Mouse (Mus musculus): Measurements from ENCODE around the gene Pxn. TPM values are rescaled to one million over a fixed set of nuclear protein-coding genes. Genes with fewer than 3 reads are reported as not detected.

Gene Pxn
- polyA plus RNA-seq, 1 experiment = 120 TPM

GRCm38 (mm10) chr5:115469791-115470190 is 36.7 kb upstream of the Pxn start:
- Histone ChIP-seq H3ac (ENCODE audit: control insufficient read depth, insufficient read length) (no peak overlapping the region), H3K27me3 (ENCODE audit: control insufficient read depth, insufficient read depth, insufficient read length) (no peaks in the 10 kb centered on the region), H3K4me3 (no peak overlapping the region), H3K36me3 (ENCODE audit: control insufficient read depth, insufficient read depth) (no peaks in the 10 kb centered on the region), H3K79me2 (ENCODE audit: control insufficient read depth, insufficient read depth) (no peaks in the 10 kb centered on the region), H3K4me2 (ENCODE audit: low read depth) (no peak overlapping the region)
- TF ChIP-seq POLR2AphosphoS2 (IDR thresholded peaks at IDR 0.05; ENCODE audit: insufficient read length, low read depth) (no peak), TCF3 (IDR thresholded peaks at IDR 0.05; ENCODE audit: insufficient read length, low read depth) (no peak), MYOG (IDR thresholded peaks at IDR 0.05; ENCODE audit: control insufficient read depth in 1 of 3, insufficient read depth in 1 of 3, insufficient read length in 2 of 3, low read depth in 2 of 3) (no peak), USF1 (IDR thresholded peaks at IDR 0.05; ENCODE audit: low read depth) (no peak), MAX (IDR thresholded peaks at IDR 0.05; ENCODE audit: low read depth) (no peak), MYOD1 (IDR thresholded peaks at IDR 0.05; ENCODE audit: control insufficient read depth in 1 of 3, insufficient read length in 2 of 3, low read depth in 2 of 3) (no peak), REST (IDR thresholded peaks at IDR 0.05; ENCODE audit: insufficient read depth, insufficient read length) (no peak), TCF12 (IDR thresholded peaks at IDR 0.05; ENCODE audit: insufficient read depth, poor library complexity, severe bottlenecking) (no peak), SRF (IDR thresholded peaks at IDR 0.05; ENCODE audit: control insufficient read depth, insufficient read length, low read depth) (no peak), E2F4 (IDR thresholded peaks at IDR 0.05; ENCODE audit: insufficient read depth) (no peak), POLR2A (IDR thresholded peaks at IDR 0.05; ENCODE audit: insufficient read length, low read depth) (no peak), CEBPB (IDR thresholded peaks at IDR 0.05; ENCODE audit: insufficient read depth, poor library complexity, severe bottlenecking) (no peak)

DNA sequence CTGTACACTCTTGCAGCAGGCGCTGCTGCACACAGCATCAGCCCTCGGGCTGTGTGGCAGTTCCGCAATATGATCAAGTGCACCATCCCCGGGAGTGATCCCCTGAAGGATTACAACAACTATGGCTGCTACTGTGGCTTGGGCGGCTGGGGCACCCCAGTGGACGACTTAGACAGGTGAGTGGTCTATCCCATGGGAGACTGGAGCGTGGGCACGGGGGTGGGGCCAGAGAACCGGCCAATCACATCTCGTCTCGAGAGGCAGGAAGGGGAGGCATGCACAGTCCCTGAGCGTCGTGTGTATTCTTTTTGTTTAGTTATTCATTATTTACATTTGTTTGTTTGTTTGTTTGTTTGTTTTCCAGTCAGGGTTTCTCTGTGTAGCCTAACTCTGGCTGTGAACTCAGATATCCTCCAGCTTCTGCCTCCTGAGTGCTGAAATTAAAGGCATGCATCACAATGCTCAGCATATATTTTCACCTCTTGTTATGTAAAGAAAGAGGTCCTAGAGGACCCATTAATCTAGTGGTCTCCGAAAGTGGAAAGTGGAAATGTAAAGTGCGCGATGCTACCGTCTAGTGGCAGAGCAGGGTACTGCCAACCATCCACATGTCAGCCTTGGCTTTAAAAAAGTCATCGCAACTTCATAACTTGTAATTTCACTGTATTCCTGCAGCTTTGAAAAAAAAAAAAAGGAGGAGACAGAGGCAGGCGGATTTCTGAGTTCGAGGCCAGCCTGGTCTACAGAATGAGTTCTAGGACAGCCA is 35.5 kb upstream of the Pxn start:
- Histone ChIP-seq H3K4me3 (no peak overlapping the region), H3K36me3 (ENCODE audit: control insufficient read depth, insufficient read depth) (no peaks in the 10 kb centered on the region), H3ac (ENCODE audit: control insufficient read depth, insufficient read length) (no peak overlapping the region), H3K27me3 (ENCODE audit: control insufficient read depth, insufficient read depth, insufficient read length) (no peaks in the 10 kb centered on the region), H3K79me2 (ENCODE audit: control insufficient read depth, insufficient read depth) (no peaks in the 10 kb centered on the region), H3K4me2 (ENCODE audit: low read depth) (no peak overlapping the region)
- TF ChIP-seq TCF3 (IDR thresholded peaks at IDR 0.05; ENCODE audit: insufficient read length, low read depth) (no peak), MYOD1 (IDR thresholded peaks at IDR 0.05; ENCODE audit: control insufficient read depth in 1 of 3, insufficient read length in 2 of 3, low read depth in 2 of 3) (no peak), POLR2AphosphoS2 (IDR thresholded peaks at IDR 0.05; ENCODE audit: insufficient read length, low read depth) (no peak), USF1 (IDR thresholded peaks at IDR 0.05; ENCODE audit: low read depth) (no peak), POLR2A (IDR thresholded peaks at IDR 0.05; ENCODE audit: insufficient read length, low read depth) (no peak), MAX (IDR thresholded peaks at IDR 0.05; ENCODE audit: low read depth) (no peak), E2F4 (IDR thresholded peaks at IDR 0.05; ENCODE audit: insufficient read depth) (no peak)

DNA sequence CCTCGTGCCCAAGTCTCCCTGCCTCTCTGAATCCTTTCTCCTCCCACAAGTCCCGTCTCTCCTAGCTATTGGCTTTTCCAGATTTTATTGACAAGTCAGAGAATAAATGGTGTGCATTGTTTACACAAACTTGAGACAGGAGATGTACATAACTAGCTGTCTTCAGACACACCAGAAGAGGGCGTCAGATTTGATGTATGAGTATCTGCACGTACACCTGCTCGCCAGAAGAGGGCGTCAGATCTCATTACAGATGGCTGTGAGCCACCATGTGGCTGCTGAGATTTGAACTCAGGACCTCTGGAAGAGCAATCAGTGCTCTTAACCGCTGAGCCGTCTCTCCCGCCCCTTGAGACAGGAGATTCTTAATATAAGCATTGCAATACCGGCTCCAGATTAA is 33.3 kb upstream of the Pxn start:
- TF ChIP-seq REST (IDR thresholded peaks at IDR 0.05; ENCODE audit: insufficient read depth, insufficient read length) (no peak), CEBPB (IDR thresholded peaks at IDR 0.05; ENCODE audit: insufficient read depth, poor library complexity, severe bottlenecking) (no peak), MYOD1 (IDR thresholded peaks at IDR 0.05; ENCODE audit: control insufficient read depth in 1 of 3, insufficient read length in 2 of 3, low read depth in 2 of 3) (no peak), SRF (IDR thresholded peaks at IDR 0.05; ENCODE audit: control insufficient read depth, insufficient read length, low read depth) (no peak), E2F4 (IDR thresholded peaks at IDR 0.05; ENCODE audit: insufficient read depth) (no peak), POLR2AphosphoS2 (IDR thresholded peaks at IDR 0.05; ENCODE audit: insufficient read length, low read depth) (no peak), TCF3 (IDR thresholded peaks at IDR 0.05; ENCODE audit: insufficient read length, low read depth) (no peak), POLR2A (IDR thresholded peaks at IDR 0.05; ENCODE audit: insufficient read length, low read depth) (no peak), MYOG (IDR thresholded peaks at IDR 0.05; ENCODE audit: control insufficient read depth in 1 of 3, insufficient read depth in 1 of 3, insufficient read length in 2 of 3, low read depth in 2 of 3) (no peak), TCF12 (IDR thresholded peaks at IDR 0.05; ENCODE audit: insufficient read depth, poor library complexity, severe bottlenecking) (no peak), USF1 (IDR thresholded peaks at IDR 0.05; ENCODE audit: low read depth) (no peak), MAX (IDR thresholded peaks at IDR 0.05; ENCODE audit: low read depth) (no peak)
- peaks cover 5% of the 10 kb centered on the region for H3K36me3 ChIP-seq (ENCODE audit: control insufficient read depth, insufficient read depth)
- H3K4me3 ChIP-seq = no peak overlapping the region
- no peaks in the 10 kb centered on the region for H3K79me2 ChIP-seq (ENCODE audit: control insufficient read depth, insufficient read depth)
- no peak overlapping the region for H3ac ChIP-seq (ENCODE audit: control insufficient read depth, insufficient read length)
- no peaks in the 10 kb centered on the region for H3K27me3 ChIP-seq (ENCODE audit: control insufficient read depth, insufficient read depth, insufficient read length)
- H3K4me2 ChIP-seq (ENCODE audit: low read depth) = no peak overlapping the region

DNA sequence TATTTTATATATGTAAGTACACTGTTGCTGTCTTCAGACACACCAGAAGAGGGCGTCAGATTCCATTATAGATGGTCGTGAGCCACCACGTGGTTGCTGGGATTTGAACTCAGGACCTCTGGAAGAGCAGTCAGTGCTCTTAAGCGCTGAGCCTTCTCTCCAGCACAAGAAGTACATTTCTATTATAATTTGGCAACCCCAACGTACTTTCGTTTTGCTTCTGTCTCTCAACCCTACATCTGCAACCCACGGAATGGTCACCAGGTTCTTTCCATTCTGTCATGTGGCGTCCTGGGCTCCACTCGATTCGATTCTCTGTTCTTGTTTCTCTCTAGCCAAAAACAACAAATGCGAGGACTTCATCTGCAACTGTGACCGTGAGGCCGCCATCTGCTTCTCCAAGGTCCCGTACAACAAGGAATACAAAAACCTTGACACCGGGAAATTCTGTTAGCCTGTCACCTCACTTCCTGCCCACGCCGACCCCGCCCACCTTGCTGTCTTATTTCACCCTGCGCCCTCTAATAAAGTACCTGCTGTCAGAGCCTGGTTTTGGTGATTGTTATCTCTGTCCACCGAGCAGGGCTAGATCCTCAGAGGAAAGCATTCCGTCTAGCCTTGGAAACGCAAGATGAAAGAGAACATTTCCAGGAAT is 32.2 kb upstream of the Pxn start:
- Histone ChIP-seq H3K4me3 (no peak overlapping the region), H3K36me3 (ENCODE audit: control insufficient read depth, insufficient read depth) (peaks cover 5% of the 10 kb centered on the region), H3ac (ENCODE audit: control insufficient read depth, insufficient read length) (no peak overlapping the region), H3K4me2 (ENCODE audit: low read depth) (no peak overlapping the region), H3K27me3 (ENCODE audit: control insufficient read depth, insufficient read depth, insufficient read length) (no peaks in the 10 kb centered on the region), H3K79me2 (ENCODE audit: control insufficient read depth, insufficient read depth) (no peaks in the 10 kb centered on the region)
- no peak for TF ChIP-seq POLR2AphosphoS2 (IDR thresholded peaks at IDR 0.05; ENCODE audit: insufficient read length, low read depth)
- TF ChIP-seq CEBPB (IDR thresholded peaks at IDR 0.05; ENCODE audit: insufficient read depth, poor library complexity, severe bottlenecking) = no peak
- TF ChIP-seq TCF12 (IDR thresholded peaks at IDR 0.05; ENCODE audit: insufficient read depth, poor library complexity, severe bottlenecking) = no peak
- TF ChIP-seq TCF3 (IDR thresholded peaks at IDR 0.05; ENCODE audit: insufficient read length, low read depth) = no peak
- TF ChIP-seq REST (IDR thresholded peaks at IDR 0.05; ENCODE audit: insufficient read depth, insufficient read length) = no peak
- TF ChIP-seq MYOG (IDR thresholded peaks at IDR 0.05; ENCODE audit: control insufficient read depth in 1 of 3, insufficient read depth in 1 of 3, insufficient read length in 2 of 3, low read depth in 2 of 3) = no peak
- TF ChIP-seq MYOD1 (IDR thresholded peaks at IDR 0.05; ENCODE audit: control insufficient read depth in 1 of 3, insufficient read length in 2 of 3, low read depth in 2 of 3) = no peak
- TF ChIP-seq E2F4 (IDR thresholded peaks at IDR 0.05; ENCODE audit: insufficient read depth) = no peak
- no peak for TF ChIP-seq POLR2A (IDR thresholded peaks at IDR 0.05; ENCODE audit: insufficient read length, low read depth)
